Mouse (Mus musculus) B cell, adult 2 months (primary cell): Measurements from ENCODE around the gene Olfr344.

Experiments
- DNase-seq, 2 experiments: peaks; one replicate each; pipeline ENCODE4 v3.0.0; 2022

Olfr344 gene

DNA sequence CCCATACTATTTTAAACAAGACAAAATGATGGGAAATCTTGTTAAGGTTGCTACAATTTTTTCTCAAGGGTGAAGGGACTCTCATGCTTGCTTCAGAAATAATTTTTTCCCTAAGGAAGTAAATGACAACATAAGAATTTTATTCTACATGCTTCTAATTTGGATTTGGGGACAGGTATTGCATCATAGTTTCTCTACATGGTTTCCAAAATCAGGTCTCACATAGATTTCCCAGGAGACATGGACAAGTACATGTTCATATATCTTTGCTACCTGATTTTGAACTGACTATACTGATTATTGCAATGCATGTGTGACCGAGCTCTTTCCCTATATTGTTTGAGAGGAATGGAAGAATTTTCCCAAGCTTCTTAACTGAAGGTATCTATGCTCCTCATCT lies at the start of gene Olfr344:
Gene Olfr344, plus strand, starts transcription at position 301 of the 400 bp plus-strand sequence.
- no peak for DNase-seq

DNA sequence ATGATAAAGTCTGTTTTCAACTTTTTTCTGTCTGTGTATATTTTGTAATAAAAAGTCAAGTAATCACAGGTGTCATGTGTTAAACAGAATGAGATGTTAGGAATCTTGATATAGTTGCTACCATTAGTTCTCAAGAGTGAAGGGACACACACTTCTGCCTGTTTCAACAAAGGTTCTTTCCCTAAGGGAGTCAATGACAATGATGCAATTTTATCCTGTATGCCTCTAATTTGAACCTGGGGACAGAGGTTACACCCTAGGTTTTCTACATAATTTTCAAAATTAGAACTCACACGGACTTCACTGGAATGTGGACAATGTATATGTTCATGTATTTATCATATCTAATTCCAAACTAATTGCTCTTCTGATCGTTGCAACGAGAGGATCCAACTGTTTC lies 41.8 kb upstream of the Olfr344 start, which contains the start of gene Olfr342:
Gene Olfr342, plus strand, starts transcription at position 301 of the 400 bp plus-strand sequence.
- no peak for DNase-seq

DNA sequence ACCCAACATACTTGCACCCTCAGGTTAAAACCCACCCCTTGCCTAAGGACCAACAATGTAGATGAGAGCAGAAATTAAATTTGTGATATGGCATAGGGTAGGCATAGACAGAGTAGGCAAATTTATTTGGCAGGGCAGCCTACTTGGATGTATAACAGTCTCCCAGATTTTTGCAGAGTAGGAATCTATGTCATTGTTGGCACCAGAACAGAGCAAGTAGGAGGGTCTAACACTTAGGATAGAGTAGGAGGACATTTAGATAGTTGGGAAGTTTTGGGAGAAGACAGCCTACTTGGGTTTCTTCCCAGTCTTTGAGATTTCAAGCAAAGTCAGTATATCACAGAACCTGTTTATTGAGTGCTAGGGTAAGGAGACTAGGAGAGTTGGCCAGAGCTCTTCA lies 1.3 kb upstream of the Olfr344 start:
- DNase-seq: no peak

DNA sequence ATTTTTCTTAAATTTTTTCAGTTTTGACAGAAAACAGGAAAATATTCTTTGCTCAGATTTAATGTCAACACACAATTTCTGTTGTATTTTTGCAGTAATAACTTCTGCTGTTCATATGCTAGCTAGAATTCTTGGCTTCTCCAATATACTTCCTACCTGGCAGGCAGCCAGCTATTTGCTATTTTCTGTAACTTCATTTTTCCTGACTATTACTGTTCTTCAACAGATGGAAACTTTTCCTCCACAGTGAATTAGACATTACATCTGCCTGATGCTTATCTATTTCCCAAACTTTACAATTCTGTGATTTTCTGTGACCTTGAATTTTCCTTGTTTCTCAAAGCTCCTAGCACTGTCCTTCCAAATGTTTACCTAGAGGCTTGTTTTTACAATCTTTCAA lies 560 bp downstream of the Olfr344 start:
- DNase-seq: no peak

DNA sequence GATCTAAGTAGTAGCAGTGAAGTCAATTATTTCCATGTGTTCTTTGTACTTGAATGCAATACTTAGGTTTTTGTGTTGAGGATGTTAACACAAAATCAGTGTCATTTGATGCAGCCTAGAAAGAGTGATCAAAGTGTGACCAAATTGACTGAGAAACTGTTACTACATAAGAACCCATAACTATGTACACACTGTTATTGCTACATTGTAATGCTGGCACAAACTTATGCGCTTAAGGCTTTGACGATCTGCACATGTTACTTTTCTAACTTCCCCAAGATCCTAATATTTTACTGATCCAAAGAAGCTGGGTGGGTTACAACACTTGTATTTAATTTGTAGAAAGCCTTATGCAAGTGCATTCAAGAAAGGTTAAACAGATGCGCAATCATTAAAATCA lies 1.4 kb downstream of the Olfr344 start:
- no peak for DNase-seq
